Mouse (Mus musculus) midbrain, embryonic 12.5 days (tissue): Measurements from ENCODE around the gene Plk2. TPM values are rescaled to one million over a fixed set of nuclear protein-coding genes. Genes with fewer than 3 reads are reported as not detected.
A peak's percentile ranks its signal among the peaks of the same experiment; 100 is the strongest.
"Not testable (repeated sequence)": the region's sequence is repeated elsewhere in the genome, so short reads cannot be mapped to it uniquely, and the experiment has no call there.

Experiments
- ATAC-seq: fragments of 200-750 bp; cut with Nextera tagmentation; 2 replicates; pipeline ENCODE4 v1.8.0; 2017; ENCODE audit warnings: low read depth, moderate TSS enrichment, moderate library complexity; ENCODE audit not compliant: low FRiP score
- H3K27ac ChIP-seq: fragments of 300-500 bp; sonication (generic); replicated peaks from 2 replicates; pipeline ENCODE4 v1.5.1; 2016; ENCODE audit warnings: mild to moderate bottlenecking
- H3K27me3 ChIP-seq: fragments of 300-500 bp; sonication (generic); 2 replicates; pipeline ENCODE4 v1.6.1; 2016; ENCODE audit warnings: mild to moderate bottlenecking
- H3K36me3 ChIP-seq: fragments of 300-500 bp; sonication (generic); 2 replicates; pipeline ENCODE4 v1.6.1; 2016
- H3K4me1 ChIP-seq: fragments of 300-500 bp; sonication (generic); 2 replicates; pipeline ENCODE4 v1.6.1; 2016
- H3K4me2 ChIP-seq: fragments of 300-500 bp; sonication (generic); replicated peaks from 2 replicates; pipeline ENCODE4 v1.6.1; 2016; ENCODE audit warnings: mild to moderate bottlenecking, moderate library complexity
- H3K4me3 ChIP-seq: fragments of 300-500 bp; sonication (generic); 2 replicates; pipeline ENCODE4 v1.5.1; 2016; ENCODE audit warnings: mild to moderate bottlenecking
- H3K9ac ChIP-seq: fragments of 300-500 bp; sonication (generic); replicated peaks from 2 replicates; pipeline ENCODE4 v1.6.1; 2016; ENCODE audit warnings: mild to moderate bottlenecking, moderate library complexity
- H3K9me3 ChIP-seq: fragments of 300-500 bp; sonication (generic); 2 replicates; pipeline ENCODE4 v1.6.1; 2016; ENCODE audit warnings: mild to moderate bottlenecking
- WGBS: fragments of 180-500 bp; shearing (Covaris S2); methylation state at CpG from one replicate; pipeline ENCODE4 v1.1.7; 2016; 5-methylcytosine and 5-hydroxymethylcytosine counted together
- polyA plus RNA-seq: library from polyadenylated mRNA; unstranded; fragments of >200 nt; fragmentation: Nextera tagmentation; extraction: Ambion mirVana; gene quantifications from 2 replicates; pipeline ENCODE4 v1.2.1, GENCODE M21; 2016

Gene Plk2
- polyA plus RNA-seq: 105 and 114 TPM in 2 replicates

- Histone ChIP-seq H3K4me3 (peak within 1 kb of the TSS; percentile 70), H3K36me3 (peaks cover 19% of the 10 kb centered on the region), H3K9me3 (no peaks in the 10 kb centered on the region), H3K4me2 (peak within 1 kb of the TSS; percentile 97), H3K27me3 (peaks cover 19% of the 10 kb centered on the region), H3K9ac (peak within 1 kb of the TSS; percentile 89), H3K4me1 (no peaks in the 10 kb centered on the region), H3K27ac (peak within 1 kb of the TSS; percentile 81)
- ATAC-seq: peak; percentile 94
- WGBS: under 1% methylated on average over 71 of the region's 71 CpGs
Observed at GRCm38 (mm10) chr13:110394291-110395178, at the start of gene Plk2. Gene Plk2, plus strand, starts transcription at chr13:110395046.

- H3K4me1 ChIP-seq: no peaks in the 10 kb centered on the region
- H3K9ac ChIP-seq: no peak overlapping the region
- ATAC-seq: no peak
- no peak overlapping the region for H3K4me2 ChIP-seq
- H3K27me3 ChIP-seq: 0 out of 2 replicates have a peak, but pooled peaks cover 2% of the 10 kb centered on the region
- H3K4me3 ChIP-seq: no peak overlapping the region
- no peaks in the 10 kb centered on the region for H3K36me3 ChIP-seq
- H3K9me3 ChIP-seq: no peaks in the 10 kb centered on the region
- WGBS: 19% methylated on average over 7 of the region's 7 CpGs
- H3K27ac ChIP-seq: peak overlapping the region; percentile 35
Observed at GRCm38 (mm10) chr13:110346707-110347106, 48.1 kb upstream of the Plk2 start.

- no peak for ATAC-seq
- no peak overlapping the region for H3K4me3 ChIP-seq
Observed at GRCm38 (mm10) chr13:110351051-110351450, 43.8 kb upstream of the Plk2 start.

GRCm38 (mm10) chr13:110356941-110357340 lies 37.9 kb upstream of the Plk2 start, which contains the start of gene Gapt:
Gene Gapt, minus strand, starts transcription at chr13:110357199.
- ATAC-seq: no peak
- no peaks in the 10 kb centered on the region for H3K4me1 ChIP-seq
- H3K9ac ChIP-seq: no peak within 1 kb of the TSS
- H3K4me2 ChIP-seq: no peak within 1 kb of the TSS
- H3K36me3 ChIP-seq: no peaks in the 10 kb centered on the region
- H3K27me3 ChIP-seq: no peaks in the 10 kb centered on the region
- WGBS: 92% methylated on average over 2 of the region's 2 CpGs
- no peak within 1 kb of the TSS for H3K27ac ChIP-seq
- H3K9me3 ChIP-seq: no peaks in the 10 kb centered on the region
- H3K4me3 ChIP-seq: no peak within 1 kb of the TSS

More at GRCm38 (mm10) chr13:110351051-110351450, 43.8 kb upstream of the Plk2 start:
- no peak overlapping the region for H3K9ac ChIP-seq
- 0 out of 2 replicates have a peak, but pooled peaks cover 4% of the 10 kb centered on the region for H3K27me3 ChIP-seq
- H3K4me1 ChIP-seq: no peaks in the 10 kb centered on the region
- no peaks in the 10 kb centered on the region for H3K36me3 ChIP-seq
- WGBS: 88% methylated on average over 6 of the region's 6 CpGs
- H3K27ac ChIP-seq: no peak overlapping the region
- H3K9me3 ChIP-seq: no peaks in the 10 kb centered on the region
- H3K4me2 ChIP-seq: no peak overlapping the region

GRCm38 (mm10) chr13:110363722-110364121 lies 31.1 kb upstream of the Plk2 start:
- H3K36me3 ChIP-seq: no peaks in the 10 kb centered on the region
- no peak for ATAC-seq
- H3K9ac ChIP-seq: no peak overlapping the region
- no peaks in the 10 kb centered on the region for H3K4me1 ChIP-seq
- H3K27me3 ChIP-seq: no peaks in the 10 kb centered on the region
- no peak overlapping the region for H3K4me2 ChIP-seq
- H3K9me3 ChIP-seq: no peaks in the 10 kb centered on the region
- WGBS: 86% methylated on average over 6 of the region's 6 CpGs
- H3K4me3 ChIP-seq: no peak overlapping the region
- H3K27ac ChIP-seq: no peak overlapping the region

GRCm38 (mm10) chr13:110366477-110366876 lies 28.4 kb upstream of the Plk2 start:
- no peak for ATAC-seq

GRCm38 (mm10) chr13:110367961-110368555 lies 26.8 kb upstream of the Plk2 start:
- no peak overlapping the region for H3K27ac ChIP-seq
- 91% methylated on average over 3 of the region's 3 CpGs for WGBS
- H3K4me3 ChIP-seq: no peak overlapping the region
- no peaks in the 10 kb centered on the region for H3K27me3 ChIP-seq
- no peak overlapping the region for H3K4me2 ChIP-seq
- 0 out of 2 replicates have a peak, but pooled peaks cover 5% of the 10 kb centered on the region for H3K9me3 ChIP-seq
- no peak overlapping the region for H3K9ac ChIP-seq
- no peaks in the 10 kb centered on the region for H3K4me1 ChIP-seq
- ATAC-seq: peak; percentile 52; the same call in 1 of the 2 replicates
- no peaks in the 10 kb centered on the region for H3K36me3 ChIP-seq

More at GRCm38 (mm10) chr13:110366477-110366876, 28.4 kb upstream of the Plk2 start:
- WGBS: 95% methylated on average over 3 of the region's 3 CpGs
- no peak overlapping the region for H3K27ac ChIP-seq
- no peak overlapping the region for H3K4me3 ChIP-seq
- 0 out of 2 replicates have a peak, but pooled peaks cover 3% of the 10 kb centered on the region for H3K9me3 ChIP-seq
- H3K36me3 ChIP-seq: no peaks in the 10 kb centered on the region
- no peaks in the 10 kb centered on the region for H3K4me1 ChIP-seq
- no peak overlapping the region for H3K9ac ChIP-seq
- no peaks in the 10 kb centered on the region for H3K27me3 ChIP-seq
- H3K4me2 ChIP-seq: no peak overlapping the region

- ATAC-seq: peak; percentile 58; the same call in 1 of the 2 replicates
- H3K4me2 ChIP-seq, H3K36me3 ChIP-seq, H3K27me3 ChIP-seq, H3K4me3 ChIP-seq, H3K9me3 ChIP-seq, H3K4me1 ChIP-seq, H3K9ac ChIP-seq, H3K27ac ChIP-seq: not testable (repeated sequence)
- 53% methylated on average over 6 of the region's 6 CpGs for WGBS
Observed at GRCm38 (mm10) chr13:110368556-110369040, 26.2 kb upstream of the Plk2 start.

- Histone ChIP-seq H3K9me3 (0 out of 2 replicates have a peak, but pooled peaks cover 5% of the 10 kb centered on the region), H3K4me3 (no peak overlapping the region), H3K27ac (no peak overlapping the region), H3K36me3 (no peaks in the 10 kb centered on the region), H3K4me1 (no peaks in the 10 kb centered on the region), H3K27me3 (no peaks in the 10 kb centered on the region), H3K9ac (no peak overlapping the region), H3K4me2 (no peak overlapping the region)
- ATAC-seq: no peak
- WGBS: 83% methylated on average over 1 of the region's 1 CpGs
Observed at GRCm38 (mm10) chr13:110369673-110370072, 25.2 kb upstream of the Plk2 start.

- no peak overlapping the region for H3K4me2 ChIP-seq
- H3K9me3 ChIP-seq: no peaks in the 10 kb centered on the region
- ATAC-seq: peak; percentile 73
- 20% methylated on average over 5 of the region's 5 CpGs for WGBS
- no peaks in the 10 kb centered on the region for H3K36me3 ChIP-seq
- H3K9ac ChIP-seq: no peak overlapping the region
- no peaks in the 10 kb centered on the region for H3K4me1 ChIP-seq
- no peaks in the 10 kb centered on the region for H3K27me3 ChIP-seq
- H3K4me3 ChIP-seq: no peak overlapping the region
- no peak overlapping the region for H3K27ac ChIP-seq
Observed at GRCm38 (mm10) chr13:110382447-110382901, 12.4 kb upstream of the Plk2 start.

- H3K4me2 ChIP-seq: no peak overlapping the region
- no peaks in the 10 kb centered on the region for H3K9me3 ChIP-seq
- no peaks in the 10 kb centered on the region for H3K27me3 ChIP-seq
- no peaks in the 10 kb centered on the region for H3K4me1 ChIP-seq
- no peak for ATAC-seq
- H3K27ac ChIP-seq: no peak overlapping the region
- no peak overlapping the region for H3K9ac ChIP-seq
- H3K36me3 ChIP-seq: no peaks in the 10 kb centered on the region
- H3K4me3 ChIP-seq: no peak overlapping the region
- WGBS: 78% methylated on average over 6 of the region's 6 CpGs
Observed at GRCm38 (mm10) chr13:110384514-110384913, 10.3 kb upstream of the Plk2 start.

- ATAC-seq: no peak
- no peaks in the 10 kb centered on the region for H3K9me3 ChIP-seq
- no peaks in the 10 kb centered on the region for H3K36me3 ChIP-seq
- H3K27ac ChIP-seq: no peak overlapping the region
- H3K4me3 ChIP-seq: no peak overlapping the region
- 24% methylated on average over 8 of the region's 8 CpGs for WGBS
- no peak overlapping the region for H3K4me2 ChIP-seq
- H3K9ac ChIP-seq: no peak overlapping the region
- H3K4me1 ChIP-seq: no peaks in the 10 kb centered on the region
- peaks cover 19% of the 10 kb centered on the region for H3K27me3 ChIP-seq
Observed at GRCm38 (mm10) chr13:110392210-110392609, 2.6 kb upstream of the Plk2 start.
